In genomic region chr11:51446711-51447425, GRCm38 (mm10) we compare ENCODE assay signal across 8 mouse cellular contexts.
DNase-seq lines count a peak whose midpoint lies in the region; ATAC-seq lines count a peak whose summit lies in the region.

No protein-coding gene starts in this region.

- peak; percentile 57 for DNase-seq in layer of hippocampus, adult 11-12 months (ENCODE audit: low spot score)
- no peak for DNase-seq in layer of hippocampus, adult 9-10 months (ENCODE audit: low spot score)
- peak; percentile 41 for DNase-seq in NIH3T3 (ENCODE audit: low read depth)
- DNase-seq in cerebellum, adult 9-11 months, result peak; percentile 12
- peak; percentile 56 to 77 for DNase-seq in heart, postnatal 10 days
- DNase-seq in left cerebral cortex, postnatal 25 days (ENCODE audit: low spot score in 2 of 2), result peak; percentile 45 to 54
- peak; percentile 66 for DNase-seq in mesoderm, embryonic 11.5 days (ENCODE audit: low read depth, low spot score)

- ATAC-seq in inflammation-experienced regulatory T-cells, adult 6 months, result no peak

- intact Hi-C loops in heart, postnatal 10 days (cut with DNase I), result loop anchor here (1.0 to 5.0 kb wide), 3 partner anchors 90 to 158 kb away; partner anchors contain the start of gene Col23a1
- intact Hi-C loops in left cerebral cortex, postnatal 25 days (cut with DNase I), result loop anchor here (2.0 to 5.0 kb wide), 3 partner anchors 85 to 158 kb away; partner anchors contain the start of gene Col23a1
